Mouse (Mus musculus) ovary, adult 18-20 months (tissue): ENCODE measurements around the gene Ankrd53.
"Not testable (repeated sequence)": the region's sequence is repeated elsewhere in the genome, so short reads cannot be mapped to it uniquely, and the experiment has no call there.

Source experiments
- DNase-seq: peaks from one replicate; pipeline ENCODE4 v3.0.0; 2022; ENCODE audit warnings: low spot score, mixed read lengths

Gene Ankrd53

GRCm38 (mm10) chr6:83766982-83767381 lies 4.5 kb downstream of the Ankrd53 start:
- DNase-seq, result peak; percentile 40

- DNase-seq, result no peak
Measured at GRCm38 (mm10) chr6:83768485-83768884, 6.0 kb downstream of the Ankrd53 start.

- DNase-seq, result no peak
Measured at GRCm38 (mm10) chr6:83774126-83774525, 11.7 kb downstream of the Ankrd53 start.

GRCm38 (mm10) chr6:83774781-83775563 lies 12.5 kb downstream of the Ankrd53 start:
- DNase-seq, result no peak

GRCm38 (mm10) chr6:83775638-83776293 lies 13.3 kb downstream of the Ankrd53 start, which contains the start of gene Tex261:
Tex261 (minus strand) TSS chr6:83775813.
- DNase-seq, result peak; percentile 85

- no peak for DNase-seq
Measured at GRCm38 (mm10) chr6:83778306-83778705, 15.9 kb downstream of the Ankrd53 start.

- DNase-seq, result no peak
Measured at GRCm38 (mm10) chr6:83779026-83779425, 16.6 kb downstream of the Ankrd53 start.

- no peak for DNase-seq
Measured at GRCm38 (mm10) chr6:83786426-83786825, 24.0 kb downstream of the Ankrd53 start.

- DNase-seq, result no peak
Measured at GRCm38 (mm10) chr6:83788554-83788953, 26.1 kb downstream of the Ankrd53 start.

GRCm38 (mm10) chr6:83790533-83790932 lies 28.1 kb downstream of the Ankrd53 start:
- DNase-seq, result not testable (repeated sequence)

- DNase-seq, result peak; percentile 55
Measured at GRCm38 (mm10) chr6:83791251-83791890, 28.9 kb downstream of the Ankrd53 start.

- peak; percentile 92 for DNase-seq
Measured at GRCm38 (mm10) chr6:83794760-83795296, 32.4 kb downstream of the Ankrd53 start, which contains the start of gene Nagk. Nagk (plus strand) TSS chr6:83794982.

GRCm38 (mm10) chr6:83795492-83795900 lies 33.1 kb downstream of the Ankrd53 start:
- DNase-seq, result no peak

- no peak for DNase-seq
Measured at GRCm38 (mm10) chr6:83796686-83797085, 34.2 kb downstream of the Ankrd53 start.

- no peak for DNase-seq
Measured at GRCm38 (mm10) chr6:83802033-83802432, 39.6 kb downstream of the Ankrd53 start.

GRCm38 (mm10) chr6:83802846-83803245 lies 40.4 kb downstream of the Ankrd53 start:
- DNase-seq, result no peak

GRCm38 (mm10) chr6:83815801-83816200 lies 53.4 kb downstream of the Ankrd53 start:
- DNase-seq, result no peak
